15 mouse cellular contexts compared by ENCODE assay signal in genomic region chrX:139432550-139432949, GRCm38 (mm10). TPM values are rescaled to one million over a fixed set of nuclear protein-coding genes. Genes with fewer than 3 reads are reported as not detected.
DNase-seq lines count a peak whose midpoint lies in the region; ATAC-seq lines count a peak whose summit lies in the region.
"Had no signal": no experiment of that assay in that cellular context is flagged by ENCODE, and none has a peak within 500 bp of the region (broad histone marks: within the 10 kb centered on the region; RNA-seq: fewer than 3 reads in every experiment).

No protein-coding gene starts in this region.

- H3K9ac ChIP-seq in intestine, embryonic 16.5 days (ENCODE audit: low read depth, low read length) = no peak overlapping the region
- H3K9ac ChIP-seq: embryonic facial prominence, embryonic 15.5 days; forebrain, embryonic 15.5 days had no signal

- no peak overlapping the region for H3K4me2 ChIP-seq in intestine, embryonic 16.5 days (ENCODE audit: low read depth, low read length)
- H3K4me2 ChIP-seq: embryonic facial prominence, embryonic 15.5 days; forebrain, embryonic 15.5 days had no signal

- peak; percentile 98 for ATAC-seq in megakaryocyte, adult 5-6 weeks (ENCODE audit: poor library complexity, severe bottlenecking)
- no peak for ATAC-seq in intestine, embryonic 16.5 days
- ATAC-seq: CD4-positive, CD25-positive, alpha-beta regulatory T cell, adult 4 months; forebrain, embryonic 15.5 days; inflammation-experienced regulatory T-cells, adult 6 months had no signal

- H3K27ac ChIP-seq in intestine, embryonic 16.5 days (ENCODE audit: low read length) = no peak overlapping the region
- H3K27ac ChIP-seq: embryonic facial prominence, embryonic 15.5 days; forebrain, embryonic 15.5 days had no signal

- H3K9me3 ChIP-seq in intestine, embryonic 16.5 days (ENCODE audit: control insufficient read depth, low read length) = no peaks in the 10 kb centered on the region
- H3K9me3 ChIP-seq: embryonic facial prominence, embryonic 15.5 days; forebrain, embryonic 15.5 days had no signal

- peak; percentile 4 for DNase-seq in layer of hippocampus, adult 11-12 months (ENCODE audit: low spot score)
- DNase-seq in layer of hippocampus, postnatal 10 days (ENCODE audit: low spot score in 2 of 2) = no peak
- peak; percentile 52 for DNase-seq in A20 (ENCODE audit: low read depth, low spot score)
- DNase-seq in brain, adult 2 months (ENCODE audit: low read depth, low spot score) = peak; percentile 68
- no peak for DNase-seq in spleen, adult 12 weeks (ENCODE audit: low spot score)
- no peak for DNase-seq in adrenal gland, adult 18-20 months (ENCODE audit: low spot score in 2 of 2)
- DNase-seq: adrenal gland, adult 8-10 months; kidney, postnatal 10 days; thymus, postnatal 25 days had no signal

- H3K27me3 ChIP-seq in intestine, embryonic 16.5 days (replicated peaks; ENCODE audit: control insufficient read depth, insufficient read depth, low read length) = no peaks in the 10 kb centered on the region
- H3K27me3 ChIP-seq: embryonic facial prominence, embryonic 15.5 days; forebrain, embryonic 15.5 days had no signal

- no peak overlapping the region for H3K4me3 ChIP-seq in intestine, embryonic 16.5 days (ENCODE audit: low read length)
- H3K4me3 ChIP-seq: embryonic facial prominence, embryonic 15.5 days; forebrain, embryonic 15.5 days had no signal

- 60% methylated on average over 2 of the region's 2 CpGs for WGBS in intestine, embryonic 16.5 days

- H3K36me3 ChIP-seq in intestine, embryonic 16.5 days (ENCODE audit: control insufficient read depth, insufficient read depth, low read length) = no peaks in the 10 kb centered on the region
- H3K36me3 ChIP-seq: embryonic facial prominence, embryonic 15.5 days; forebrain, embryonic 15.5 days had no signal

- no peaks in the 10 kb centered on the region for H3K4me1 ChIP-seq in intestine, embryonic 16.5 days (ENCODE audit: control insufficient read depth, insufficient read depth, low read length)
- H3K4me1 ChIP-seq: embryonic facial prominence, embryonic 15.5 days; forebrain, embryonic 15.5 days had no signal

RNA-seq across cellular contexts. Expression of gene D330045A20Rik, which starts 47.6 kb away (rescaled TPM):
- under 1 TPM; 0.29 to 0.30 TPM for total RNA-seq in layer of hippocampus, postnatal 10 days (2021)
- total RNA-seq in megakaryocyte, adult 5-6 weeks (2015) = 0.07 and 0.36 TPM in 2 replicates
- total RNA-seq in megakaryocyte, adult 5-6 weeks (2017) = 0.04 and 0.28 TPM in 2 replicates
- total RNA-seq in adrenal gland, adult 18-20 months (2021) = under 1 TPM; 0.80 to 0.96 TPM
- polyA plus RNA-seq in intestine, embryonic 16.5 days (2015; fragmentation: Nextera tagmentation; extraction: Ambion mirVana) = 3.2 and 3.3 TPM in 2 replicates
- polyA plus RNA-seq: CD4-positive, CD25-positive, alpha-beta regulatory T cell, adult 4 months had no signal

Comparison
In these comparisons a context has a peak if more than half of its experiments do, and no peak if none do; other contexts are left out.
1. DNase-seq: peak in layer of hippocampus, adult 11-12 months (single experiment), A20 (single experiment) and brain, adult 2 months (single experiment); none in layer of hippocampus, postnatal 10 days (0 of 2), spleen, adult 12 weeks (single experiment) and adrenal gland, adult 18-20 months (0 of 2).